ENCODE assay signal across 29 mouse cellular contexts in the genomic region with DNA sequence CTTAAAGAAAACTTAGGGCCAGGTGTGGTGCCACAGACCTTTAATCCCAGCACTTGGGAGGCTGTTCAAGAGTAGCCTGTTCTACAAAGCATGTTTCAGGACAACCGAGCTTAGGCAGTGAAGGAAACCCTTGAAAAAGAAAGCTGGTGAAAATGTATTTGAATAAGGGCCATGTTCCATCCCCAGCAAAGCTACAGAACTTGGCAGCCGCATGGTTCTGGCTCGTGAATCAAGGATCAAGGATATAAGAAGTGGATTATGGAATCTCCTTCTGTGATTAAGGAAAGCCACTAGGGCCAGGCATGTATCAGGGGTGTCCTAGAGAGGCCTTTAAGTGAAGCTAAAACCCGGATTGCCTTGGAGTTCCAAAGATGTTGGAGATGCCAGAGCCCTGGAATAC.
"Had no signal": no experiment of that assay in that cellular context is flagged by ENCODE, and none has a peak within 500 bp of the region (broad histone marks: within the 10 kb centered on the region; RNA-seq: fewer than 3 reads in every experiment).

No protein-coding gene starts in this region.

- DNase-seq: cerebellum, adult 2 months; cerebellum, adult 8-10 months; cerebellum, adult 9-10 months; cerebellum, adult 9-11 months; cerebellum, postnatal 10 days; cerebellum, postnatal 14 days; cerebellum, postnatal 25 days; cerebellum, postnatal 36 days; embryo, embryonic 11 days; forebrain, postnatal 0 days; gastrocnemius, postnatal 10 days; gastrocnemius, postnatal 14 days; gastrocnemius, postnatal 25 days; gastrocnemius, postnatal 36 days; heart, adult 18-20 months; heart, adult 2 months had no signal

- H3K27me3 ChIP-seq: embryonic facial prominence, embryonic 12.5 days; embryonic facial prominence, embryonic 13.5 days; embryonic facial prominence, embryonic 15.5 days; forebrain, embryonic 12.5 days; forebrain, embryonic 13.5 days; forebrain, embryonic 15.5 days; heart, embryonic 12.5 days had no signal

- H3K9ac ChIP-seq: embryonic facial prominence, embryonic 12.5 days; embryonic facial prominence, embryonic 13.5 days; embryonic facial prominence, embryonic 15.5 days; forebrain, embryonic 12.5 days; forebrain, embryonic 13.5 days; forebrain, embryonic 15.5 days; forebrain, postnatal 0 days; heart, embryonic 12.5 days had no signal

- H3K9me3 ChIP-seq: embryonic facial prominence, embryonic 10.5 days; embryonic facial prominence, embryonic 12.5 days; embryonic facial prominence, embryonic 13.5 days; embryonic facial prominence, embryonic 15.5 days; forebrain, embryonic 12.5 days; forebrain, embryonic 13.5 days; forebrain, embryonic 15.5 days; heart, embryonic 10.5 days; heart, embryonic 12.5 days had no signal

- H3K4me2 ChIP-seq: embryonic facial prominence, embryonic 12.5 days; embryonic facial prominence, embryonic 13.5 days; embryonic facial prominence, embryonic 15.5 days; forebrain, embryonic 12.5 days; forebrain, embryonic 13.5 days; forebrain, embryonic 15.5 days; heart, embryonic 12.5 days had no signal

- H3K27ac ChIP-seq: embryonic facial prominence, embryonic 10.5 days; embryonic facial prominence, embryonic 12.5 days; embryonic facial prominence, embryonic 13.5 days; embryonic facial prominence, embryonic 15.5 days; forebrain, embryonic 10.5 days; forebrain, embryonic 12.5 days; forebrain, embryonic 13.5 days; forebrain, embryonic 15.5 days; heart, adult 2 months; heart, embryonic 10.5 days had no signal

- H3K4me3 ChIP-seq: embryonic facial prominence, embryonic 10.5 days; embryonic facial prominence, embryonic 12.5 days; embryonic facial prominence, embryonic 13.5 days; embryonic facial prominence, embryonic 15.5 days; erythroblast, embryonic 14.5 days; forebrain, embryonic 10.5 days; forebrain, embryonic 12.5 days; forebrain, embryonic 13.5 days; forebrain, embryonic 15.5 days; heart, adult 2 months; heart, embryonic 10.5 days; heart, embryonic 12.5 days had no signal

- ATAC-seq: forebrain, embryonic 13.5 days; forebrain, embryonic 14.5 days; forebrain, embryonic 15.5 days; forebrain, embryonic 16.5 days; forebrain, postnatal 0 days had no signal

- H3K4me1 ChIP-seq: forebrain, embryonic 15.5 days had no signal
